Mouse (Mus musculus) limb, embryonic 12.5 days (tissue): ENCODE data around the gene Def6. TPM values are rescaled to one million over a fixed set of nuclear protein-coding genes. Genes with fewer than 3 reads are reported as not detected.

Experiments used
- ATAC-seq: fragments of 200-750 bp; cut with Nextera tagmentation; 2 replicates; pipeline ENCODE4 v1.8.0; 2017; ENCODE audit warnings: low read depth, moderate TSS enrichment; ENCODE audit not compliant: insufficient number of reproducible peaks, insufficient read depth, low FRiP score, low TSS enrichment
- H3K27ac ChIP-seq: fragments of 300-500 bp; sonication (generic); 2 replicates; pipeline ENCODE4 v1.5.1; 2016; ENCODE audit warnings: mild to moderate bottlenecking, moderate library complexity
- H3K27me3 ChIP-seq: fragments of 300-500 bp; sonication (generic); 2 replicates; pipeline ENCODE4 v1.6.1; 2016; ENCODE audit warnings: mild to moderate bottlenecking, moderate library complexity
- H3K36me3 ChIP-seq: fragments of 300-500 bp; sonication (generic); 2 replicates; pipeline ENCODE4 v1.6.1; 2016; ENCODE audit warnings: mild to moderate bottlenecking, moderate library complexity
- H3K4me1 ChIP-seq: fragments of 300-500 bp; sonication (generic); replicated peaks from 2 replicates; pipeline ENCODE4 v1.6.1; 2016
- H3K4me2 ChIP-seq: fragments of 300-500 bp; sonication (generic); 2 replicates; pipeline ENCODE4 v1.6.1; 2016; ENCODE audit warnings: mild to moderate bottlenecking, moderate library complexity
- H3K4me3 ChIP-seq: fragments of 300-500 bp; sonication (generic); replicated peaks from 2 replicates; pipeline ENCODE4 v1.5.1; 2016; ENCODE audit warnings: mild to moderate bottlenecking
- H3K9ac ChIP-seq: fragments of 300-500 bp; sonication (generic); replicated peaks from 2 replicates; pipeline ENCODE4 v1.6.1; 2016; ENCODE audit warnings: mild to moderate bottlenecking, moderate library complexity
- H3K9me3 ChIP-seq: fragments of 300-500 bp; sonication (generic); 2 replicates; pipeline ENCODE4 v1.6.1; 2016; ENCODE audit warnings: mild to moderate bottlenecking, moderate library complexity
- WGBS: fragments of 180-500 bp; shearing (Covaris S2); methylation state at CpG from one replicate; pipeline ENCODE4 v1.1.7; 2016; 5-methylcytosine and 5-hydroxymethylcytosine counted together
- polyA plus RNA-seq: library from polyadenylated mRNA; unstranded; fragments of >200 nt; fragmentation: Nextera tagmentation; extraction: Ambion mirVana; gene quantifications from 2 replicates; pipeline ENCODE4 v1.2.1, GENCODE M21; 2016

Gene Def6
- polyA plus RNA-seq, 1 experiment from 2014 or later: 12.8 TPM

DNA sequence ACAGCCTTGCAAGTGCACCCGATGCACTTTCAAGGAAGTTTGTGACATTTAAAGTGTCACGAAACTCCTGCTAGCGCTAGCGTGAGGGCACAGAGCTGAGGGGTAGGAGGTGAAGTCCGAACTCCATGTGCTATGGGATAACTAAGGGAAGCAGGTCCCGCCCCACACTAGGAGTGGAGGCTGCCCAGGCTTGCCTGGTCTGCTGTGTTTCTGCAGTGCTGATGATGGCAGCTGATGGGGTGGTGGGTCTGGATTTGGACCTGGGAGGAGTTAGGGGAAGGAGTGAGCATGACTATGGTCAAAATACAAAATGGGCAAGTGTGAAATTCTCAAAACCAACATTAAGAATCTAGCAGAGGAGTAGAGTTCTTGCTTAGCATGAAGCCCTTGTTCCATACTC, 22.9 kb downstream of the Def6 start:
- no peak overlapping the region for H3K4me2 ChIP-seq
- no peaks in the 10 kb centered on the region; the same call in none of the 2 replicates for H3K27me3 ChIP-seq
- ATAC-seq: no peak
- H3K9ac ChIP-seq: no peak overlapping the region
- H3K4me1 ChIP-seq: peaks cover 26% of the 10 kb centered on the region
- 81% methylated on average over 6 of the region's 6 CpGs for WGBS
- no peaks in the 10 kb centered on the region for H3K9me3 ChIP-seq
- H3K36me3 ChIP-seq: peaks cover 11% of the 10 kb centered on the region
- H3K27ac ChIP-seq: no peak overlapping the region
- H3K4me3 ChIP-seq: no peak overlapping the region

DNA sequence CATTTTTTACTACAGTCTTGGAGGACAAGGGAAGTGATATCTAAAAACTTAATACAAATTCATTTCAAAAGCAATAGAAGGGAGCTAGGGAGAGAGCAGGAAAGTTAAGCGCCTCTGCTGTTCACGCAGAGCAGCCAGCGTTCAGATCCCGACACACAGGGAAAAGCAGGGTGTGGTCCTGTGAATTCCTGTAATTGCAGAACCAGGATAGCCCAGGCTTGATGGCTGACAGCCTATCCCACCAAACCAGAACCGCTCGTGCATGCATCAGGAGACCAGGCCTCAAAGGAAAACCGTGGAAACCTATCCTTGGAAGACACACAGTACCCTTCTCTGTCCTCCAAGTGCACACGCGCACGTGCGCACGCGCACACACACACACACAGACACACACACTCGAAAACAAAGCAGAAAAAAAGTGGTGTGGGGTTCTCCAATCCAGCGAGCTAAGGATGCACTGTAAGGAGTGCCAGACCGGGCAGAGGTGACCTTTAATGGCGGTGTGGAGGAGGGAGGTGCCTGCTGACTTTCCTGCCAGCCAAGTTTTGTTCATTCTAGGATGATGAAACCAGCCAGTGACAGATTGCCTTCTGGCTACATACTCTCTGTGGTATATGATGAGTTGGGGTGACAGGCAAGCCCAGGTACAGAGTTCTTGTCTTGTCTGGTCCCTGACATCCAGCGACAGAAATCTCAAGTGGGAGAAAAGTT, 23.6 kb downstream of the Def6 start:
- no peak overlapping the region for H3K9ac ChIP-seq
- peaks cover 28% of the 10 kb centered on the region for H3K4me1 ChIP-seq
- no peak overlapping the region for H3K4me2 ChIP-seq
- H3K4me3 ChIP-seq: no peak overlapping the region
- peaks cover 11% of the 10 kb centered on the region for H3K36me3 ChIP-seq
- WGBS: 82% methylated on average over 18 of the region's 18 CpGs
- ATAC-seq: no peak
- H3K9me3 ChIP-seq: no peaks in the 10 kb centered on the region
- no peaks in the 10 kb centered on the region; the same call in none of the 2 replicates for H3K27me3 ChIP-seq
- H3K27ac ChIP-seq: no peak overlapping the region

DNA sequence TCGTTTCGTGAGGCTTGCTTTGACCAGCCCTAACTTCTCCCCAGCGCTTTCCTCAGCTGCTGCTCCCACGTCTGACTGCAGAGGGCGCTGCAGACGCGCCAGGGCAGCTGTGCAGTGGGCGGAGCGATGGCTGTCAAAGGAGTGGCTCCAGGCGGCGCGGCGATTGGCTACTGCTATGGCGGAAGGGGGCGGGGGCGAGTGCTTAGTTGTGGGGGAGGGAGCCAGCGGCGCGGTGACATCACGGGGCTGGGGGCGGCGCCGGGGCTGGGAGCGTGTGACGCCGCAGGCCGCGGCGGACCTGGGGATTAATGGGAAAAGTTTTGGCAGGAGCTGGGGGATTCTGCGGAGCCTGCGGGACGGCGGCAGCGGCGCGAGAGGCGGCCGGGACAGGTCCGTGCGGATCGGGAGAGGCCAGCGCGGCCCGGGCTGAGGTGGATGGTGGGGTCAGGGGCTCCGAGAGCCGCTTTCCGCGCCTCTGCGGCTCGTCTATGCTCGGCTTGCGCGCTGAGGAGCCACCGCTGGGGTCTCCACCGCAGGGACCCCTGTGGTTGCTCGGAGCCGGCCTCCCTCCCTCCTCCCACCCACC, 25.0 kb downstream of the Def6 start, which contains the start of gene Ppard:
Gene Ppard (plus strand): TSS at position 226 of the 586 bp plus-strand sequence.
- peak within 1 kb of the TSS; percentile 89 for H3K27ac ChIP-seq
- peaks cover 22% of the 10 kb centered on the region for H3K36me3 ChIP-seq
- under 1% methylated on average over 46 of the region's 57 CpGs for WGBS
- peaks cover 28% of the 10 kb centered on the region for H3K4me1 ChIP-seq
- H3K4me2 ChIP-seq: peak within 1 kb of the TSS; percentile 63
- H3K27me3 ChIP-seq: no peaks in the 10 kb centered on the region; the same call in none of the 2 replicates
- peak; percentile 80 for ATAC-seq
- H3K9me3 ChIP-seq: no peaks in the 10 kb centered on the region
- H3K4me3 ChIP-seq: peak within 1 kb of the TSS; percentile 79
- H3K9ac ChIP-seq: peak within 1 kb of the TSS; percentile 90

DNA sequence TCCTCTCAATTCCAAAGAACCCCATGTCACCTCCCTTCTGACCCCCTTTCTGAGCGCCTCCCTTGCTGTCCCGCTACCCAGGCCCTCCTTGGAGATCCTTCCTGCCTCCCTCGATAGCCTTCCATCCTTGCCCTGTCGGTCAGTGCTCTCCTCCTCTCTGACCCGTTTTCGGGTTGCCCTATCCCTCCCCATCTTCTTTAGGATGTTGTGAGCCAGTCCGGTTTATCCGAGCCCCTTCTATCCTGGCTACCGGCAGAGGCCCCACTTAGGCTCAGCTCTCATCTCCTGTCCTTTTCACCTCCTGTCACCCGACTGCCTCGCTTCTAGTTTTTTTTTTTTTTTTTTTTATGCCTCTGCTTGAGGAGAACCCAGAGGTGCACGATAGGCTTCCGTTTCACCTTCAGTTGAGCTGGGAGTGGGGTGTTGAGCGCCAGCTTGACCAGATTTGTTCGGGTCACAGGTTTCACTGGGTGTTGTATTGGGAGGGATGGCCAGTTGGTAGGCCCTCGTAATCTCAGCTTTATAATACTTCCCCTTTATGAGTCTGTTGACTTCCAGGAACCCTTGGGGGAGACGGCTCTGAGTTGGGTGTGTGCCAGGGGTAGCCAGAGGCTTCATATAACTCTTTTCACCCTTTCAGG, 25.6 kb downstream of the Def6 start:
- H3K27ac ChIP-seq: peak overlapping the region; percentile 89
- ATAC-seq: no peak; the same call in 1 of the 2 replicates

DNA sequence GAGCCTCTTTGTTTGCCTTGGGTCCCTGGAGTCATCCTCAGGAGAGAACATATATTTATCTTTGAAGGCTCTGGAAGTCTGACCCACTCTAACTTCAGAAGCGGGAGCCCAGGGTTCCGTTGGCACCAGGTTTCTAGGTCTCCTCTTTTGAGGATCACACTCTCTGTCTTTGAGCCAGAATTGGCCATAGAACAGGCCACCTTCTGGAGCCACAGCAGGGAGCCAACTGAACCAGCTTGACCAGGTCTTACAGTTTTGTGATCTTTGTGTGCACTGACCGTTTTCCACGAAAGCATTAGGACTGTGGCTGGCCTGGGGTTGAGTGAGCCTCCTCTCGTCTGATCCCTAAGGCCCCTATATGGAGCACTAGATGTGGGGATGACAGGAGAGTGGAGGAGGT, 27.1 kb downstream of the Def6 start:
- Histone ChIP-seq H3K4me3 (no peak overlapping the region), H3K4me1 (peaks cover 28% of the 10 kb centered on the region), H3K27me3 (no peaks in the 10 kb centered on the region; the same call in none of the 2 replicates), H3K9me3 (no peaks in the 10 kb centered on the region), H3K4me2 (peak overlapping the region; percentile 63; the same call in 1 of the 2 replicates), H3K36me3 (peaks cover 29% of the 10 kb centered on the region), H3K9ac (no peak overlapping the region), H3K27ac (no peak overlapping the region)
- no peak for ATAC-seq
- 91% methylated on average over 5 of the region's 5 CpGs for WGBS

More for the DNA sequence above, 25.6 kb downstream of the Def6 start:
- peaks cover 24% of the 10 kb centered on the region for H3K36me3 ChIP-seq
- no peaks in the 10 kb centered on the region; the same call in none of the 2 replicates for H3K27me3 ChIP-seq
- H3K4me1 ChIP-seq: peaks cover 28% of the 10 kb centered on the region
- H3K4me2 ChIP-seq: peak overlapping the region; percentile 63
- H3K9me3 ChIP-seq: no peaks in the 10 kb centered on the region
- 4% methylated on average over 17 of the region's 17 CpGs for WGBS
- H3K4me3 ChIP-seq: peak overlapping the region; percentile 79
- peak overlapping the region; percentile 90 for H3K9ac ChIP-seq

DNA sequence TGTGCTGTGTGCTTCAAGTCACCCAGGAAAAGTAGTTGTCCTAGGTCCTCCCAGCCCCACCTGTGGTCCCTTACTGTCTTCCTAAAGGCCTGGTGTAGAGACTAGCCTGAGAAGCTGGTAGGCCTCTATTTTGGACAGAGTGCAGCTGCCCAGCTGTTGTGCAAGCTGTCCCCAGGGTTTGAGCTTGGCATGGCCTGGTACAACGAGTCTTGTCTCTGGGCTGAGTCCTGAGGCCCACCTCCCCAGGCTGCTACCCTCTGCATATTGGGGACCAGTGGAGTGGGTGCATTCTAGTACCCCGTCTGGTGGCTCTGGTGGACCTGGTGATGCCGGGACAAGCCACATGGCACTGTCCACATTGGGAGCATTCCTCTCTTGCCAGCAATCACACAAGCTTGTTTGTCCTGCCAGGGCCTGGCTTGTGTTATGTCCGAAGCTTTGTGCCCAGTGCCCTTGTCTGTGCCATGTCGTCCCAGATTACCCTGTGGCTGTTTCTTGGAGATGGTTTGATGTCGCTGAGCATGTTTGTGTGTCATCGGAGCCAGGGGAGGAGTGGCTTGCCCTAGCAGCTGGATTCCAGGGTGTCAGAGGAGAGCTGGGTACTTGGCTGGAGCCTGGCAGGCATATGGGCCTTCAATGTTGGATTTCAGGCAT, 28.5 kb downstream of the Def6 start:
- H3K4me1 ChIP-seq: peaks cover 28% of the 10 kb centered on the region
- no peak for ATAC-seq
- H3K9ac ChIP-seq: no peak overlapping the region
- H3K27me3 ChIP-seq: no peaks in the 10 kb centered on the region; the same call in 1 of the 2 replicates
- H3K27ac ChIP-seq: 0 out of 2 replicates have a peak overlapping the region, but pooled peaks have one; percentile 17
- 79% methylated on average over 7 of the region's 7 CpGs for WGBS
- no peak overlapping the region for H3K4me2 ChIP-seq
- H3K4me3 ChIP-seq: no peak overlapping the region
- no peaks in the 10 kb centered on the region for H3K9me3 ChIP-seq
- H3K36me3 ChIP-seq: peaks cover 44% of the 10 kb centered on the region

DNA sequence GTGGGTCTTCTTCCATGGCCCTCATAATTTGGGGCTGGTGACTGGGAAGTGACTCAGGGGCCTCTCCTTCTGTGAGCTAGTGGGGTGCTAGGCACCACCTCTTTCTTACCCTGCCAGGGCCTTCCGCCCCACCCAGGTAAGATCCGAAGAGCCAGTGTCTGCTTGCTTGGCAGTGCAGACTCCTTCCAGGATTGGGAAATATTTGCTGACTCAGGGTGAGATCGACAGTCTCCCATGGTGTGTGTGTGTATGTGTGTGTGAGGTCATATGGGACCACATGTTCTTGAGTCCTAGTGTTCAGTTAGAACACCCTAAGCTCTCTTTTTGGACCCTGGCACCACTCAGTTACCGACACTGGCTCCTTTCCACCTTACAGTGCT, 29.0 kb downstream of the Def6 start:
- no peaks in the 10 kb centered on the region for H3K9me3 ChIP-seq
- no peaks in the 10 kb centered on the region for H3K27me3 ChIP-seq
- peaks cover 49% of the 10 kb centered on the region for H3K36me3 ChIP-seq
- no peak overlapping the region for H3K4me3 ChIP-seq
- H3K4me2 ChIP-seq: no peak overlapping the region
- no peak overlapping the region; the same call in 1 of the 2 replicates for H3K9ac ChIP-seq
- peaks cover 28% of the 10 kb centered on the region for H3K4me1 ChIP-seq
- 87% methylated on average over 4 of the region's 4 CpGs for WGBS
- ATAC-seq: no peak
- H3K27ac ChIP-seq: no peak overlapping the region

DNA sequence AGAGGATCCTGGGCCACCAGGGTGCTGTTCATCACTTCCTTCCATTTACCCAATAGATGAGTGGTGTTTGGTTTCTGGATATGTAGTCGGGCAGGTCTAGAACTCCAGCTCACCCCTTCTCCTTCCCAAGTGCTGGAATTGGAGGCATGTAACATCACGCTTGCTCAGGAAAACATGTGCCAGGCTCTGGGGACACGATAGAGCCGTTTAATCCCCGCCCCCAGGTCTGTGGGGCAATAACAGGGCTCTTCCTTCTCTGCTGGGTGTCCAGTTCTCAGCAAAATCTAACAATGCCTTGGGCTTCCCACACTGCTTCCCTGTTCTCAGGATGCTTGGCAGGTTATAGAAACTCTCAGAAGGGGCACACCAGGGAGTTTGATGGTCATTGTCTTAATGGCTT, 29.8 kb downstream of the Def6 start:
- no peak overlapping the region for H3K27ac ChIP-seq
- peaks cover 57% of the 10 kb centered on the region for H3K36me3 ChIP-seq
- 73% methylated on average over 5 of the region's 5 CpGs for WGBS
- no peaks in the 10 kb centered on the region for H3K9me3 ChIP-seq
- no peaks in the 10 kb centered on the region for H3K27me3 ChIP-seq
- no peak for ATAC-seq
- H3K4me3 ChIP-seq: no peak overlapping the region
- no peak overlapping the region for H3K9ac ChIP-seq
- H3K4me2 ChIP-seq: no peak overlapping the region
- H3K4me1 ChIP-seq: peaks cover 28% of the 10 kb centered on the region

DNA sequence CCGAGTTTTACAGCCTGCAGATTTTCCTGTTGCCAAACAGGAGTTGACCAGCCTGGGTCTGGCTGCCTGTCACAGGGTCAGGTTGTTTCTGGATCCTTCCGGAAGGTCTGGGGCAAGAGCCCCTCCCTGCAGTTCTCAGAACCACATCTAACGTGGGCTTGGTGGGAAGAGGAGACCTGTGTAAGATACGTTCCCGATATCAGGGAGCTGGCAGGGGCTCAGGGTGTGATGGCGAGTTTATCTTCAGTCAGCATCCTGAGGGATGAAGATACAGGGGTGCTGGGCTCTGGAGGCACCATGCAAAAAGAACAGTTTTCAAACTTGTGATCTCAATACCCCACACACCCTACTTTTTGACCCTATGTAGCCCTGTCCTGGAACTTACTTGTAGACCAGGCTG, 30.3 kb downstream of the Def6 start:
- Histone ChIP-seq H3K4me1 (peaks cover 28% of the 10 kb centered on the region), H3K9me3 (no peaks in the 10 kb centered on the region), H3K27me3 (no peaks in the 10 kb centered on the region), H3K27ac (no peak overlapping the region), H3K4me2 (no peak overlapping the region), H3K9ac (no peak overlapping the region), H3K4me3 (no peak overlapping the region), H3K36me3 (peaks cover 61% of the 10 kb centered on the region)
- 82% methylated on average over 6 of the region's 6 CpGs for WGBS
- ATAC-seq: no peak

DNA sequence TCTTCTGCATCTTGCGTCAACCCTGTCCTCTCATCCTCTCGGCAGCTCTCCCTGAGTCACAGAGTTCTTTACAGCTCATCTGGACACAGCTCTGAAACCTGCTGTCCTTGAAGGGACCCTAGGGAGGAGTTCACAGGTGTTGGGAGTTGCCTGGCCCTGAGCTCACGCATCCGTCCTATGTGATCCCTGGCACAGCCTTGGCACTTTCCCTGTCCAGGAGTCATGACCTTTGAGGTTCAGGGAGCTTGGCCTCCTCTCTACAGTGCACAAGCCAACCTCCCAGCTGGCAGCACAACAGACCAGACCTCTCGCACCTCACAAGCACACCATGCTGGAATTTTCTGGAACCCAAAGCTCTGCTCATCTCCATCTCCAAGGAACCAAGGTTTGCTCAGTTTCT, 33.3 kb downstream of the Def6 start:
- Histone ChIP-seq H3K9ac (no peak overlapping the region), H3K27me3 (no peaks in the 10 kb centered on the region), H3K36me3 (peaks cover 70% of the 10 kb centered on the region), H3K9me3 (no peaks in the 10 kb centered on the region), H3K27ac (no peak overlapping the region), H3K4me1 (peaks cover 26% of the 10 kb centered on the region), H3K4me2 (no peak overlapping the region), H3K4me3 (no peak overlapping the region)
- no peak for ATAC-seq
- WGBS: 89% methylated on average over 5 of the region's 5 CpGs

DNA sequence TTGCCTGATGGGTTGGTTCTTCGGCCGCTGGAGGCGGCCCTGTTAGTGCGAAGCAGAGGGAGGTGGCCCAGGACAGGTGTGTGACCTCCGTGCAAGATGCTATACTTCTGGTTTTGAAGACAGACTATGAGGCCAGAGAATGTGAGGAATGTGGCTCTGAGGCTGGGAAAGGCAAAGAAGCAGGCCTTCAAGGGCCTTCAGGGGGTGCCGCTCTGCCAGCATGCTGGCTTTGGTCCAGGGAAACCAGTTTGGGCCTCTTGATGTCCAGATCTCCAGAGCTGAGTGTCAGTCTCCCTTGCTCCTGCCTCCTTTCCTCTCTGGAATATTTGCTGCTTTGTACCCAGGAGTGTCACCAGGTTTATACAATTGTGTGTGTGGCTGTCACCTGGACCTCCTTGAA, 34.7 kb downstream of the Def6 start:
- 0 out of 2 replicates have a peak overlapping the region, but pooled peaks have one; percentile 23 for H3K27ac ChIP-seq
- H3K4me3 ChIP-seq: no peak overlapping the region
- peaks cover 31% of the 10 kb centered on the region for H3K4me1 ChIP-seq
- no peak overlapping the region for H3K9ac ChIP-seq
- WGBS: 82% methylated on average over 6 of the region's 6 CpGs
- H3K4me2 ChIP-seq: no peak overlapping the region
- H3K9me3 ChIP-seq: no peaks in the 10 kb centered on the region
- no peaks in the 10 kb centered on the region for H3K27me3 ChIP-seq
- no peak for ATAC-seq
- peaks cover 61% of the 10 kb centered on the region for H3K36me3 ChIP-seq
